Mouse (Mus musculus) ES-Bruce4 (cell line): Measurements from ENCODE around the gene Fam120b. TPM values are rescaled to one million over a fixed set of nuclear protein-coding genes. Genes with fewer than 3 reads are reported as not detected.

ENCODE experiments used
- H3K27ac ChIP-seq: 2 replicates; pipeline ENCODE4 v1.5.1; 2012; ENCODE audit warnings: low read length, inconsistent platforms; ENCODE audit not compliant: insufficient read depth
- H3K27me3 ChIP-seq: 2 replicates; pipeline ENCODE4 v1.6.1; 2012; ENCODE audit warnings: mild to moderate bottlenecking, low read length, inconsistent platforms; ENCODE audit not compliant: control insufficient read depth, poor library complexity, insufficient read depth, severe bottlenecking
- H3K36me3 ChIP-seq: 2 replicates; pipeline ENCODE4 v1.6.1; 2012; ENCODE audit warnings: inconsistent platforms, mild to moderate bottlenecking, low read length, moderate library complexity; ENCODE audit not compliant: control insufficient read depth, poor library complexity, insufficient read depth, severe bottlenecking
- H3K4me1 ChIP-seq: one replicate; pipeline ENCODE4 v1.8.1; 2011; ENCODE audit warnings: low read length; ENCODE audit not compliant: control insufficient read depth, insufficient read depth
- H3K4me3 ChIP-seq: 2 replicates; pipeline ENCODE4 v1.5.1; 2011; ENCODE audit warnings: low read depth, mild to moderate bottlenecking, low read length
- H3K9ac ChIP-seq: 2 replicates; pipeline ENCODE4 v1.6.1; 2012; ENCODE audit warnings: low read depth, mild to moderate bottlenecking, inconsistent platforms; ENCODE audit not compliant: poor library complexity, severe bottlenecking
- H3K9me3 ChIP-seq: replicated peaks from 2 replicates; pipeline ENCODE4 v1.6.1; 2012; ENCODE audit warnings: mild to moderate bottlenecking, low read length, inconsistent platforms; ENCODE audit not compliant: control insufficient read depth, poor library complexity, insufficient read depth, severe bottlenecking
- CTCF ChIP-seq: IDR thresholded peaks from one replicate; pipeline ENCODE4 v1.8.1; 2011; ENCODE audit warnings: low read depth, low read length
- EP300 ChIP-seq: IDR thresholded peaks from 2 replicates; pipeline ENCODE4 v1.6.1; 2011; ENCODE audit warnings: low read depth, low read length; ENCODE audit not compliant: insufficient read depth
- POLR2A ChIP-seq: IDR thresholded peaks from one replicate; pipeline ENCODE4 v1.8.1; 2011; ENCODE audit warnings: low read length; ENCODE audit not compliant: insufficient read depth
- polyA plus RNA-seq: library from polyadenylated mRNA; stranded (reverse); fragments of >200 nt; gene quantifications from 2 replicates; pipeline ENCODE4 v1.2.4, GENCODE M21; 2011; ENCODE audit warnings: low read depth; ENCODE audit not compliant: missing spikeins, insufficient read depth, insufficient read length

Fam120b gene
- 9.4 and 9.7 TPM in 2 replicates for polyA plus RNA-seq

GRCm38 (mm10) chr17:15395997-15396675 lies at the start of gene Fam120b:
Gene Fam120b (plus strand): TSS chr17:15396202.
- Histone ChIP-seq H3K9ac (peak within 1 kb of the TSS; percentile 11), H3K27ac (no peak within 1 kb of the TSS), H3K4me1 (no peaks in the 10 kb centered on the region), H3K4me3 (peak within 1 kb of the TSS; percentile 64), H3K27me3 (no peaks in the 10 kb centered on the region), H3K36me3 (no peaks in the 10 kb centered on the region), H3K9me3 (no peaks in the 10 kb centered on the region)
- TF ChIP-seq CTCF (no peak), POLR2A (peak; percentile 60)

DNA sequence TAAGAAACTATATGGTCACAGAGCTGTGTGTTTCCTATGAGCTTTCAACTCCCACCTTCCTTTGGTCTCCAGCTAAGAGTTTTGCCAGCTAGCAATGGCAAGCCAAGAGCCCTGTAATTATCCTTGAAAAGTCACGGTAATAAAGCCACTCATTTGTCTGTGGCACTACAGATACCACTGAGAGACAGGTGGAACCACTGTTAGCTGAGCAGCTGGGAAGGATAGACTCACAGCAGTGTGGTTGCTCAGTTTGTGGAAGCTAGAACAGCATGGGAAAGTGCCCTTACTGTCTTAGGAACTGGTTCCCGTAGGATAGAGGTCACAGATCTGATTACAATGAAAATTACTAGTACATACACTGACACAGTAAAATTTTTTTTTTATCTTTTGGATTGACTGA lies 45.9 kb upstream of the Fam120b start:
- no peaks in the 10 kb centered on the region for H3K36me3 ChIP-seq
- no peak for TF ChIP-seq EP300
- TF ChIP-seq CTCF, result no peak
- TF ChIP-seq POLR2A, result no peak

GRCm38 (mm10) chr17:15352869-15353610 lies 43.0 kb upstream of the Fam120b start:
- H3K36me3 ChIP-seq, result no peaks in the 10 kb centered on the region
- no peaks in the 10 kb centered on the region for H3K27me3 ChIP-seq
- H3K9ac ChIP-seq, result no peak overlapping the region
- TF ChIP-seq CTCF, result no peak
- no peak for TF ChIP-seq POLR2A
- TF ChIP-seq EP300, result no peak
- no peaks in the 10 kb centered on the region for H3K9me3 ChIP-seq
- no peaks in the 10 kb centered on the region for H3K4me1 ChIP-seq
- H3K27ac ChIP-seq, result no peak overlapping the region
- H3K4me3 ChIP-seq, result no peak overlapping the region

More for the DNA sequence above, 45.9 kb upstream of the Fam120b start:
- Histone ChIP-seq H3K9me3 (no peaks in the 10 kb centered on the region), H3K9ac (no peak overlapping the region), H3K27ac (no peak overlapping the region), H3K4me3 (no peak overlapping the region), H3K4me1 (no peaks in the 10 kb centered on the region), H3K27me3 (no peaks in the 10 kb centered on the region)

GRCm38 (mm10) chr17:15354006-15354405 lies 42.0 kb upstream of the Fam120b start:
- H3K4me3 ChIP-seq, result no peak overlapping the region
- H3K36me3 ChIP-seq, result no peaks in the 10 kb centered on the region
- H3K27me3 ChIP-seq, result no peaks in the 10 kb centered on the region
- no peak overlapping the region for H3K27ac ChIP-seq
- no peak overlapping the region for H3K9ac ChIP-seq
- H3K9me3 ChIP-seq, result no peaks in the 10 kb centered on the region
- no peaks in the 10 kb centered on the region for H3K4me1 ChIP-seq
- TF ChIP-seq POLR2A (no peak), EP300 (no peak), CTCF (no peak)

GRCm38 (mm10) chr17:15355072-15355471 lies 40.9 kb upstream of the Fam120b start:
- Histone ChIP-seq H3K27ac (no peak overlapping the region), H3K4me1 (no peaks in the 10 kb centered on the region), H3K27me3 (no peaks in the 10 kb centered on the region), H3K9me3 (no peaks in the 10 kb centered on the region), H3K9ac (no peak overlapping the region), H3K4me3 (no peak overlapping the region), H3K36me3 (no peaks in the 10 kb centered on the region)
- TF ChIP-seq CTCF, result no peak
- TF ChIP-seq EP300, result no peak
- no peak for TF ChIP-seq POLR2A

DNA sequence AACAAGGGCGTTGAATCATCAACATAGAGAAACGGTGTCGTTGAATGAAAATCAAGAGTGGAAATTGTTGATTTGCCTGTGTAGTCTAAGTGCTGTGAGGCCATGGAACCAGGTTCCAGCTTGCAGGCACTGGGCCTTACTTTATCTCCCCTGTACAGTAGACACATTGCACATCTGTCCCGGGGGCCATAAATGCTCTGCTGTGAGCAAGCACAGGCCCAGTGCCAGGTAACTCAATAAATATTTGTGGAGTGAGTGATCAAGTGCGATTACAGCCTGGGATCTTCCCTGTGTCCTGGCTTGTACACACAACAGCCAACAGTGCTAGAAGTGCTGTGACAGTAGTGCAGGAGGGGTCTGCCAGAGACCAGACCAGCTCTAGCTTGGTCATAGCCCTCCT lies 39.5 kb upstream of the Fam120b start:
- no peaks in the 10 kb centered on the region for H3K9me3 ChIP-seq
- no peaks in the 10 kb centered on the region for H3K27me3 ChIP-seq
- no peaks in the 10 kb centered on the region for H3K36me3 ChIP-seq
- H3K27ac ChIP-seq, result no peak overlapping the region
- H3K4me3 ChIP-seq, result no peak overlapping the region
- no peak for TF ChIP-seq POLR2A
- no peak for TF ChIP-seq EP300
- TF ChIP-seq CTCF, result no peak
- no peaks in the 10 kb centered on the region for H3K4me1 ChIP-seq
- no peak overlapping the region for H3K9ac ChIP-seq
